Mouse (Mus musculus) spleen, postnatal 4 days (tissue): ENCODE results near the gene Gm12355.

ENCODE experiments used
- DNase-seq, 2 experiments: peaks; one replicate each; pipeline ENCODE4 v3.0.0; 2022; ENCODE audit warnings: low spot score in 2 of 2

The Gm12355 gene

GRCm38 (mm10) chr11:98582030-98582388 is 43.5 kb downstream of the Gm12355 start:
- peak; percentile 63 to 80 for DNase-seq

GRCm38 (mm10) chr11:98581286-98582029 is 44.0 kb downstream of the Gm12355 start:
- peak; percentile 67 to 76 for DNase-seq

- DNase-seq = peak; percentile 86 to 93
These were observed 45.0 kb downstream of the Gm12355 start for GRCm38 (mm10) chr11:98580301-98581121.

- DNase-seq = no peak
These were observed 47.7 kb downstream of the Gm12355 start for GRCm38 (mm10) chr11:98577776-98578175.
